Mouse (Mus musculus): ENCODE results near the gene 4930404N11Rik.

The 4930404N11Rik gene

GRCm38 (mm10) chr10:81379809-81380378 is 14.3 kb upstream of the 4930404N11Rik start:
- no peak for DNase-seq (ENCODE audit: low read depth, low spot score)

GRCm38 (mm10) chr10:81379183-81379553 is 13.6 kb upstream of the 4930404N11Rik start:
- DNase-seq (ENCODE audit: low read depth, low spot score), result no peak

DNA sequence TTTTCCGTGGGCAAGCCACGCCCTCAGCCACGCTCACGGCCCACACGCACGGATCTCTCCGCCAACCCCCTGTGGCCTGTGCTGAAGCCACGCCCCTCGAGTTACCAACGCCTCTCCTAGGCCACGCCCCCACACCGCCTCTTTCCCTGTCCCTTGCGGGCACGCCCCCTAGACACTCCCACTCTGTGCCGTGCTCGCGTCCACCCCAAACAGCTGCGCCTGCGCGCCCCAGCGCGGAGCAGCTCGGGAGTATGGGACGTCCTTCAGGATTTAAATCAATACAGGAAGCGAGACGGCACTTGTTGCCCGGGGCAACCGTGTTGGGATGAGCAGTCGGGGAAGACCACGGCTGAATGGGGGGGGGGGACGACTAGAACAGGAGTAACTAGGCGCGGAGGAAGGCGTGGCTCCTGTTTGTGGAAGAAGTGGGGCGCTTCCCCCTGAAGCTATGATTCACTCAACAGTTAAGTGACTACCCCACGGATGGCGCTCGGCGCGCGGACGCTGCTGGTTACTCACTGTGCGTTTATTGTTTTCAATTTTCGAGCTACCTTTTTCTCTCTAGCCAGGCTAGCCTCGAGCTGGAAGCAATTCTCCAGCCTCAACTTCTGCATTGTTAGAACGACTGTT is 13.1 kb upstream of the 4930404N11Rik start:
- DNase-seq (ENCODE audit: low read depth, low spot score), result peak; percentile 100

- no peak for DNase-seq (ENCODE audit: low read depth, low spot score)
Measured at GRCm38 (mm10) chr10:81377793-81378552, 12.4 kb upstream of the 4930404N11Rik start, which contains the start of gene Fzr1. TSS of gene Fzr1 (minus strand) at chr10:81378516.

- DNase-seq (ENCODE audit: low read depth, low spot score), result no peak
Measured at GRCm38 (mm10) chr10:81377362-81377664, 11.7 kb upstream of the 4930404N11Rik start.

DNA sequence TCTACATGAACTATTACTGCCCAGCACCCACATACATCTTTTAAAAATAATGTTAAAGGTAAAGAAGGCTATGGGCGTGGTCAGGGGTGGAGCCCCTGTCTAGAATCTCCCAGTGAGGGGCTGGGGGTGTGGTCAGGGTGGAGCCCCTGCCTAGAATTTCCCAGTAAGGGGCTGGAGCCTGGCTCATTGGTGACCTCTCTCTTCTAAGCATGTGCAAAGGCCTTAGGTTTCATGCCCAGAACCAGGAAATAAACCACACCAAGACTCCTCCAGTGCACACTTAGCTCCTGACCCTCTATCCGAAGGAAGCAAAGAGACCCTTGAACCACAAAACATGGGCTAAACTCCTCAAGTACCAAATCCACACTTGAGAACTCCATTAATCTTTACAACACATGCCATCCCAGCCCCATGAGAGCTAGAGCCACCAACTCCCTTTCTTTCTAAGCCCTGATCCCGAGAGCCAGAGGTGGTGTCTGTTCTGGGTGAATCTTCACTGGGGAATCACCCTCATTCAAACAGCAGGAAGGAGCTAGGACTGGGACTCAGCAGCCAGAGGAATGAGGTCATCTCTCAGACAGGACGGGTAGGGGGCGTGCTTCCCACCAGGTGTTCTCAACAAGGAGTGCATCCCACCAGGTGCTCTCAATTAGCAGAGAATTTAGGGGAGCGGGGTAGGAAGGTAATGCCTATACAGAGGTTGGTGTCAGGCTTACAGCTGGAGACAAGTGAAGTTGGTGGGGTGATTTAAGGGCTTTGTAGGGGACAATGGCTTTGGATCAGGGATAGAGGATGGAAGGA is 11.1 kb upstream of the 4930404N11Rik start:
- DNase-seq (ENCODE audit: low read depth, low spot score), result no peak

DNA sequence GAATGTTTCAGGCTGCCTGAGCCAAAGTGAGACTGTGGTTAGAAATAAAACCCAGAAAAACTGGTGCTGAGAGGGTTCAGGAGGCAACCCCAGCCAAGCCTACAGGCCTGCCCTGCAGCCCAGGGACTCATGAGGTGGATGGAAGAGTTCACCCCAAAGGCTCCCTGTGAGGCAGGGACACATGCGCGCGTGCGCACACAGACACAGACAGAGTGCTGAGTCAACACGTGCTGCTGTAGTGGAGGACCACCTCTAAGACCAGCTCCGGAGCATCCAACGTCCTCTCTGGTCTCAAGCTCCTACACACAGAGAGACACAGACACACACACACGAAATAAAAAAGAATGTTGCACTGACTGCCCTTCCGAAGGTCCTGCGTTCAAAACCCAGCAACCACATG is 9.7 kb upstream of the 4930404N11Rik start:
- no peak for DNase-seq (ENCODE audit: low read depth, low spot score)

DNA sequence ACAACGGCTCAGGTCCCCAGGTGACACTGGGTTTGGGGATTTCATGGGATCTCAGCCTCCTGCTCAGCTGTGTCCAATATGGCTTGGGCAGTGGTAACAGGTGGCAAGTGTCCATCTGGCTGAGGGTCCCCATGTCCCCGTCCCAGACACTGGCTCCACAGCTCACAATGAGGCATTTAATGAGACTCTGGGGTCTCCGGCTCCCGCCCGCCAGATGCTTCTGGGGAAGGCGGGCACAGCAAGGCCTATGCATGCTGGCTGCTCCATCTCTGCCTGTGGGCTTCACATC is 1.5 kb upstream of the 4930404N11Rik start:
- no peak for DNase-seq (ENCODE audit: low read depth, low spot score)

DNA sequence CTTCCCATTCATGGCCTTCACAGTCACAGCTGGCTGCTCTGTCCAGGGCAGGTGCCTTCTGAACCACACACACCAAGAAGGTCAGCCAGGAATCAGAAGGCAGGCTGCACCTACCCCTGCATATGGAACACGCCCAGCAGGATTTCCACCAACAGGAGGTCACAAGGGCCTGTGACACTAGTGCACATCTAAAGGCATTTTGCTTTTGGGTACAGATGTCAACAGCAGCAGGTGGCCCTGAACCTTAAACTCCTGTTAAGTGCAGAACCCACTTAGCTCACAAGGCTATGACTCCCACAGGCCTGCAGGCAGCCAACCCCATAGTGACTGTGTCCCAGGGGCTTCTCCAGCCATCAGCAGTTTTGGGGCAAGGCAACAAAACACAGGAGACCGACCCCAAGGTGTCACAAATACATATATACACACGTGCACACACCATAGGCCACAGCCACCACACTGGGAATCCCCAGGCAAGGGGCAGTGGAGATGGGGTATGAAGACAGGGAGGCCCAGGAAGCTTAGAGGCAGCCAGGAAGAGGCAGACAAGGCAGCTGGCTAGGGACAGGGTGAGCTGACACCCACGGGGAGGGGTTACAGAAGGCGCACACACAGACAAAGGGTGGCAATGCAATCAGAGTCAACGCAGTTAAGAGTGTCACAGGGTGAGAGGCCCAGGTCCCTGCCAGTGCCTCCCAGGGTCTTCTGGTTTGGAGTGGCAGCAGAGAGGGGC is 1.0 kb upstream of the 4930404N11Rik start:
- no peak for DNase-seq (ENCODE audit: low read depth, low spot score)

DNA sequence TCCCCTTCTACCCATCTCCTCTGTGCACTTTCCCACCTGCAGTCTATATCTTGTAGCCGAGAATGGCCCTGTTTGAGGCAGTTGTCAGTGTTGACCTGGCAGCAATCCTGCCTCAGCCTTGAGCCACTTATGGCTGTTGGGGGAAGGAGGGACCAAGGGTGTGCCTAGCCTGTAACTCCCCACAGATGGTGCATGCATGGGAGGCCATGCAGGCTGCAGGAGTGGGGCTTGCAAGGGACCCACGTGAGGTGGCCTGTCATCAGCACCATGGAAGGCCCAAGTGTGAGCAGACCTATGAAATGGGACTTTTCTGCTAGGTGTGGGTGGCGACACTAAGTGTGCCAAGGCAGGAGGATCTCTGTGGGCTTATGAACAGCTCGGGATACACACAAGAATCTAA is 543 bp downstream of the 4930404N11Rik start:
- no peak for DNase-seq (ENCODE audit: low read depth, low spot score)

DNA sequence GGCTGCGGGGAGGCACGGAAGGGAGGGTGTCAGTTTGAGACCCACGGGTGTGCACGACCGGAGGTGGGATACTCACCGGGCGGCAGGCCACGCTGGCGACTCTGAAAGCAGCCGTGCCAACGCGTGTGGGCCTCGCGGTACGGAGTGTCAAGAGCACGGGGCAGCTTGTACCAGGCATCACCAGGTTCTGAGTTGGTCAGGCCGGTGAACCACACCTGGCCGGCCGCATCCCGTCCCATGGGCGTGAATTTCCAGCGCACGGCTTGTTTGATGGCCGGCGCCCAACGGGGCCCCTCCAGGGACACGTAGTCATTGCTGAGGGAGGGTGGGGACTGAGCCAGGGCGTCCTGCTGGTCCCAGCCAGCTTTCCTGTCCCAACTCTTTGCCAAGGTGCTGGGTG is 950 bp downstream of the 4930404N11Rik start:
- no peak for DNase-seq (ENCODE audit: low read depth, low spot score)

DNA sequence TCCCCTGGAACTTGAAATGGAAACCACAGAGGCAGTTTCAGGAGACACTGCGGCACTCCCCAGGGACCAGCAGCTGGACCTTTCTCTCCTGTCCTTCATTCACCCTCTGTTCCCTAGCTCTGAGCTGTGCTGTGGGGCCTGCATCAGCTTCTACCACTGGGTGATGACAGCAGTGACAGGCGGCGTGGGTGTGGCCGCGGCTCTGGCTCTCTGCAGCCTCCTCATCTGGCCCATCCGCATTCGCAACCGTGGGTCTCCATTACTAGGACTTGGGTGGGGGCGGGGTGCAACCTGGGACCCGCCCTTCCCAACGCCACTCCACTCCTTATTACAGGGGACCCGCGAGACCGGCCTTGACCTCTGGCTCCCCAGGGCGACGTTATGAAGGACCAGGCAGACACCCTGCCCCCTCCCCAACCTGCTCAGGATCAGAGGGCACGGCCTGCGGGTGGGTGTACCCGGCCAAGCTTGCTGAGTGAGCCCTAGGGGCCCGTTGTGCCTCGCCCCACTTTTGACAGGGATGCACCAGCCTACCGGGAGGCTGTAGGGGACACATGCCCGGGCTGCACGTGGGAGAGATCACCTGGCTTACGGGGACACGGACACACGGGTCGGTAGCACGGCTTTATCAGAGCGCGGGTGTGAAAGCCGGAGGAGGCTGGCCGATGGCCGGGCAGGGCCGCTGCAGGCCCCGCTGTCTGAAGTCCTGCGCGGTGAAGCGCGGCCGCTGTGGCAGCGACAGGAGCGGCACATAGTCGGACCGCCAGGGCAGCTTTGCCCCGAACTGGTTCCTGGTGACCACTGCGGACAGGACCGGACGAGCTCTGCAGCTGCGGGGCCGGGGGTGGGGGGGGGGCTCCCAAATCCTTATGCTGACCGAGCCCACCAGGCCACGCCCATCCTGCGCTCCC is 1.9 kb downstream of the 4930404N11Rik start:
- DNase-seq (ENCODE audit: low read depth, low spot score), result no peak

GRCm38 (mm10) chr10:81362336-81362949 is 3.2 kb downstream of the 4930404N11Rik start:
- DNase-seq (ENCODE audit: low read depth, low spot score), result no peak

- DNase-seq (ENCODE audit: low read depth, low spot score), result no peak
Measured at GRCm38 (mm10) chr10:81360721-81361120, 4.9 kb downstream of the 4930404N11Rik start.

DNA sequence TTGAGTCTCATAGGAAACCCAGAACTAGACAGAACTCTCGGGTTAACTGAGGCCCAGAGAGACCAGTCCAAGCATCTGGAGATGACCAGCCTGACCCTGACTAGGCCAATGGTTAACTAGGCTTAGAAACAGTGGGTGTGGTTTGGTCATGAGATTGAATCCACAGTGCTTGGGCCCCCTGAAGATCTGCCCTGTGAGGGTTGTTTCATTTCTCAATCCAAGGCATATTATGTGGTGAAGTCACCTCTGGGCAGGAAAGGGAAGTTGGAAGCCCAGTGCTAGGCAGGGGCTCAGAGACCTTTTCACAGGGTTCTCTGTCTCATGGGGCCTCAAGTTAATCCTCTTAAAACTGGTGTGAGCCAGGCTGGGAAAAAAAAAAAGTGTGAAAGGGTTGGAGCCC is 6.8 kb downstream of the 4930404N11Rik start:
- no peak for DNase-seq (ENCODE audit: low read depth, low spot score)

GRCm38 (mm10) chr10:81358209-81358608 is 7.4 kb downstream of the 4930404N11Rik start:
- DNase-seq (ENCODE audit: low read depth, low spot score), result no peak

GRCm38 (mm10) chr10:81356991-81357844 is 8.4 kb downstream of the 4930404N11Rik start, which contains the start of gene Mfsd12:
TSS of gene Mfsd12 (plus strand) at chr10:81357491.
- DNase-seq (ENCODE audit: low read depth, low spot score), result peak; percentile 83

GRCm38 (mm10) chr10:81356352-81356990 is 9.1 kb downstream of the 4930404N11Rik start:
- DNase-seq (ENCODE audit: low read depth, low spot score), result no peak

GRCm38 (mm10) chr10:81355533-81355932 is 10.1 kb downstream of the 4930404N11Rik start:
- no peak for DNase-seq (ENCODE audit: low read depth, low spot score)

Measured in forelimb bud, embryonic 11.5 days (tissue).